Mouse (Mus musculus) hematopoietic stem cell, adult 5-6 weeks (primary cell): Measurements from ENCODE around the gene Inpp5a. TPM values are rescaled to one million over a fixed set of nuclear protein-coding genes. Genes with fewer than 3 reads are reported as not detected.

Experiments
- ATAC-seq, 2 experiments: fragments of 125-278 bp in 1 of 2; replicated peaks in 1 of 2; 2 replicates each; pipeline ENCODE4 v1.8.0; 2016 to 2017; ENCODE audit warnings: inconsistent platforms in 2 of 2, mild to moderate bottlenecking in 2 of 2, moderate number of reproducible peaks in 2 of 2, low read depth in 1 of 2, moderate TSS enrichment in 1 of 2; ENCODE audit not compliant: low FRiP score in 2 of 2, poor library complexity in 2 of 2, severe bottlenecking in 2 of 2, insufficient read depth in 1 of 2, low TSS enrichment in 1 of 2
- total RNA-seq: library from RNA; stranded (forward); fragments of 172-1452, 232-1000 nt; gene quantifications from 2 replicates; pipeline ENCODE4 v1.2.3, GENCODE M21; 2017

Gene Inpp5a
- total RNA-seq, 1 experiment from 2014 or later = 5.6 TPM

DNA sequence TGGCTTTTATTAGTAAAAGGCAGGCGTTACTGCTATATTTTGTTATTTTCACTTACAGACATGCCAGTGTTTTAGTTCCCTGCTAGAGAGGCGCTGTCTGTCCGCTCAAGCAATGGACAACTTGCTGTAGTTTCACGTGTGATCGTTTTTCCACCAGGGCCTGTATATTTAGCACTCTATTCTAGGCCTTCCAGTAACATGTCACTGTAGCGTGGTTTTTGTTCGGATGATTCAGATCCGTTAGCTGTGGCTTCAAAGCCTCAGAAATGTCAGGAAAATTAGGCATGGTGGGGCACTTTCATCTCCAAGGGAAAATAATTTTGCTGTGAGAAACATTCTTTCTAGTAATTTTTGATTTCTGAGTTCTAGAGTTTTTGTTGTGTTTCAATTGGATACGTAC, 2.0 kb downstream of the Inpp5a start:
- no peak for ATAC-seq

- ATAC-seq = no peak
Measured at GRCm38 (mm10) chr7:139391691-139392090, 2.8 kb downstream of the Inpp5a start.

GRCm38 (mm10) chr7:139392106-139392505, 3.2 kb downstream of the Inpp5a start:
- no peak for ATAC-seq

- no peak for ATAC-seq
Measured at GRCm38 (mm10) chr7:139392691-139393235, 3.9 kb downstream of the Inpp5a start.

DNA sequence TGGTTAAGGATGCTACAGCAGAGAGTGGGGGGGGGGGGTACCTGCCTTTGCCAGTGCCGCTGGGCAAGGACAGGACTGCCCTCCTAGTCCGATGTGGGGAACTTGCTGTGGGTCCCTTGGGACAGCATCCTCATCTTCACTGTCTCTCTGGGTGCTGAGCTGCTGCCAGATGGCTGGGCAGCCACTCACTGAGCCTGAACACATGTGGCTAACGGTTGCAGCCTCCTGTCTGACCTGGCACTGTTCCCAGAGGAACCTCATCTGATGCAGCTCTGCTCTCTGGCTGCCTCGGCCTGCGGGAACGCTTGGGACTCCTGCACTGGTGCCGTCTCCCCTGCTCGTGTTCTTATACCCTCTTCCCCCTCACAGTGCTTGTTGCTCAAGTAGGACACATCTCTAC, 8.6 kb downstream of the Inpp5a start:
- peak; percentile 74 to 80 for ATAC-seq

DNA sequence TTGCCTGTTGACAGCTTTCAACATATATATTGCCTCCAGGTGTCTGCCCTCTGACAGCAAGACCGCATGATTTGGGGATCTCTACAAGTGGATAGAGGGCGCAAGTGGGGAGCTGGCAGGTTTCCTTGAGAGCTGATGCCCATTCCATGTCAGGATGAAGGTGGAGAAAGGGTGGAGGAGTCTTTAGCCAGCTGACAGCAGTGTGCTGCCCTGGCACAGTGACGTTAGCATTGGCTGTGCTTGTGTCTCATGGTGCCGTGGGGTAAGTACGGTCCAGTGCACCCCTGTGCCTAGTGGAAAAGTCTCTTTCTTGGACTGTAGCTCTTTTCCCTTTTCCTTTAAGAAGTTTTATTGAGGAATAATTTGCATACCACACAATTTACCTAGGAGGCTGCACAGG, 9.2 kb downstream of the Inpp5a start:
- no peak for ATAC-seq

DNA sequence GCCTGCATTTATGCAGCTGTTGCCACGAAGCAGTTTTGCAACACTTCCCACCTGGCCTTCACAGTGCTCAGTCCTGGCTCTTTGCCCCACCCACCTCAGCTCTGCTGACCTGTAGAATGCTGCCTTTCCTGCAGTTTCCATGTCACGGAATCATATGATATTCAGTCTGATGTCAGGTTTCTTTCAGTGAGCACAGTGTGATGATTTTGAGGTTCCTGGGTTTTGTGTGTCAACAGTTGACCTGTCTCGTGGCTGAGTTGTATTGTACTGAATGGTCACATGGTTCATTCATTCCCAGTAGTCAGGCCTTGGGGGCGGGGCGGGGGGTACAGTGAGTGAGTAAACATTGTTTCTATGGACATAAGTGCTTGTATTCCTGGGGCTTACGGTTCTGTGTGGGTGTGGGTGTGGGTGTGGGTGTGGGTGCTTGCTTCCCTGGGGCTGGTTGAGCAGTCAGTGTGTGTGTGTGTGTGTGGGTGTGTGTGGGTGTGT, 9.7 kb downstream of the Inpp5a start:
- ATAC-seq = no peak

- ATAC-seq = no peak
Measured at GRCm38 (mm10) chr7:139399572-139399971, 10.7 kb downstream of the Inpp5a start.

DNA sequence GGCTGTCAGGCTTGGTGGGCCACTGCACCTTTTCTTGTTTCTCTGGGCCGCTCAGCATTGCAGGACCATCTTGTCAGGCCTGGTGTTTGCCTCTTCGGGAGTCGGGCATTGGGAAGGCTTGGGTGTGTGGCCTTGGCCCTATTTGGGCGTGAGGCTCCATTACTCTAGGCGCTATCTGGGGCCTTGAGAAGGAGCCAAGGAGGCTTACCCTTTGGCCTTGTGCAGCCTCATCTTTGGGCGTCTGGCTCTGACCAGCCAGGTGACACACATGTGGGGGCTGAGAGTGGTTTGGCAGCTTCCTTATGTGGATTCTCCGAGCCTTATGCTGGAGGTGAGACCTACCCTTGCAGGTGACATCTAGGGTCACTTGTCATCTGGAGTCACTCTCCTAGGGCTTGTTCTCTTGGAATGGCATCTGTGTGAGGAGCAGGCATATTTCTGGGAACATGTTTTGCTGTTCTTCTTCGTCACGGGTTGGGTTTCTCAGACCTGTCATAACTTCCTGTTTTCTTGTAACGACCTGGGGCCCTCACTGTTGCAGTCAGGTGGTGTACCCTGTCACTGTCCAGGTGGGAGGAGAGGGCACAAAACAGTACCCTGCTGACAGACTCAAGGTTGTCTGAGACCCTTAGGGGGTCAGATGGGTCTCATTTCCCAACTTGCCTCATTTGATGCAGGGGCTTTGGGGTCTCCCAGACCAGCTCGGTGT, 11.2 kb downstream of the Inpp5a start:
- ATAC-seq = peak; percentile 31 to 47; a peak in 2 of 4 replicates

- ATAC-seq = peak; percentile 22 to 34; a peak in 2 of 4 replicates
Measured at GRCm38 (mm10) chr7:139400926-139401325, 12.0 kb downstream of the Inpp5a start.

GRCm38 (mm10) chr7:139401791-139402190, 12.9 kb downstream of the Inpp5a start:
- no peak for ATAC-seq

- peak; percentile 20 to 51; a peak in 2 of 4 replicates for ATAC-seq
Measured at GRCm38 (mm10) chr7:139402721-139403120, 13.8 kb downstream of the Inpp5a start.

- no peak for ATAC-seq
Measured at GRCm38 (mm10) chr7:139406581-139406980, 17.7 kb downstream of the Inpp5a start.

DNA sequence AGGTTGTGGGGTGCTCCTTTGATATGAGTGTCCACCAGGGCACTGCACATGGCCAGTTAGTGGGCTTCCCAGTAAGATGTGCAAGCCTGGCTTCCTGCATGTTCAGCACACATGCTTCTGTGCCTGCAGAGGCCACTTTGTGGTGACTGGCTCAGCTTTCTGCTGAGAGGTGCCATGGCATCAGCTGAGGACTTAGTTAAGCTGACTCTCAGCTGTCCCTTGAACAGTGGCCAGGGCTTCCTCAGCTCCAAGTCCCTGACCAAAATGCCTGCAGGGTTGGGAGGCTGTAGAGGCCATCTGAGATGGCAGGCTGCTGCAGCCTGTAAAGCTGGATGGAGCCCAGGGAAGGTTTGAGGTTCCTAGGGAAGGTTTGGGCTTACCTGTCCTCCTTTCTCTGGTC, 19.1 kb downstream of the Inpp5a start:
- ATAC-seq = no peak

DNA sequence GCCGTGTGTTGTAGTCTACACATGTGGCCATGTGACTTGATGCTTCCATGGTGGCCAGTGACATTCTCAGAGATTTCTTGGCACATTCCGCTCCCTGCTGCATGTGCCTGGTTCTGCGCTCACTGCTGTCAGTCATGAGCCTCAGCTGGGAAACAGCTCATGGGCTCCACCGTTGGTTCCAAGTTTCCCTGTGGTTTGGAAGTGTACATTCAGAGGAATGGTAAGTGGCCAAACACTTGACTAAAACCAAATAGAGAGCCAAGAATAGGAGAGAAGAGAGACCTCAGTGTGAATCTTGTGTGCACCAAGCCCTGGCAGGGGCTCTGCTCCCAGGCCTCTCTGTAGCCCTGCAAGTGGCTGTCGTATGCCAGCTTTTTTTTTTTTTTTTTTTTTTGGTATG, 21.0 kb downstream of the Inpp5a start:
- no peak for ATAC-seq

GRCm38 (mm10) chr7:139412223-139412950, 23.5 kb downstream of the Inpp5a start:
- peak; percentile 86 to 92 for ATAC-seq

DNA sequence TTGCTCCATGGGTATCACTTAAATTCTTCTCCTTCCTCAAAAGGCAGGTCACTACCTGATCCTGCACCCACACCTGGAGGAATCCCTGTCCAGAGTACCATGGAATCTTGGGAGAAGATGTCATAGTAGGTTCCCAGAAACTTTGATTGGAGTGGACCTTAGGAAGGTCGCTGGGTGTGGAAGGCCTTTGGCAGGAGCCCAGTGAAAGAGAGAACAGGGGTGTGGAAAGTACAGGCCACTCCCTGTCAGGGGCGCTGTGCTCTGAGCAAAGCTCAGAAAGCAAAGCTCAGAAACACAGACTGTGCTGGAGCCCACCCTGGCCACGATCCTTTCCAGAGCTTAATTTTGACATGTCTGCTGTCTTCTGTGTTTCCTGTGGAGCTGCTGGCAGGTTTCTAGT, 24.5 kb downstream of the Inpp5a start:
- no peak for ATAC-seq

DNA sequence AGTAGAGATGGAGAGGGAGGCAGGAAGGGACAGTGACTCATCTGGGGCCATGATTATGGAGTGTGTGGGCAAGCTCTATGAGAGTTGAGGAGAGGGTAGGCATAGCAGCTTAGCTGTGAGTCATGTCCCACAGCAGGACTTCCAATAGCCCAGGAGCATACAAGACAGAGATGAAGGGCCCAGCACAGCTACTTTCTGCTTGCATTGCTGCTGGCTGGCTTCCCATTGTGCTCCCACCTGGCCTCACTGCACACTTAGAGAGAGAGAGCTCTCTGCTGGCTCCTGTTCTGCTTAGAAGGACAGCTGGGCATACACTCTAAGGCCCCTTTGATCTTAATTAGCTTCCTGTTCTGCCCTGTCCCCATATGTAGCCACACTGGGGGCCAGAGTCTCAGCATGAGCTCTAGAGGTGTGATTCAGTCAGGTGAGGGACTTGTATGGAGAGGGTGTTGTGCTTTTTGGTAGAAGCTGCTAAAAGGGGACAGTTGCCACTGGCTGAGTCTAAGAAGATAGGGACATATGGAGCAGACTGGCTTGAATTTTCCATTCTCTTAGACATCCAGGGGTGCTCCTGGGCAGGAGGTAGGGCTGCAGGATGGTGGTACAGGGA, 26.8 kb downstream of the Inpp5a start:
- ATAC-seq = no peak
